Mouse (Mus musculus) small intestine, adult 2 months (tissue): Measurements from ENCODE around the gene Nthl1. TPM values are rescaled to one million over a fixed set of nuclear protein-coding genes. Genes with fewer than 3 reads are reported as not detected.

Source experiments
- H3K27ac ChIP-seq: fragments of 200-500 bp; 2 replicates; pipeline ENCODE4 v1.5.1; 2012; ENCODE audit warnings: low read depth, low read length, control low read depth, inconsistent platforms; ENCODE audit not compliant: insufficient read depth
- H3K27me3 ChIP-seq: fragments of 200-500 bp; 2 replicates; pipeline ENCODE4 v1.6.1; 2012; ENCODE audit warnings: mild to moderate bottlenecking, moderate library complexity, low read length, inconsistent platforms; ENCODE audit not compliant: control insufficient read depth, insufficient read depth
- H3K36me3 ChIP-seq: fragments of 200-500 bp; 2 replicates; pipeline ENCODE4 v1.6.1; 2012; ENCODE audit warnings: mild to moderate bottlenecking, low read length, control low read depth, inconsistent platforms; ENCODE audit not compliant: control insufficient read depth, insufficient read depth
- H3K4me1 ChIP-seq: fragments of 200-500 bp; 2 replicates; pipeline ENCODE4 v1.6.1; 2012; ENCODE audit warnings: low read length, inconsistent platforms, mixed read lengths; ENCODE audit not compliant: control insufficient read depth, insufficient read depth, insufficient read length
- H3K4me3 ChIP-seq: fragments of 200-500 bp; 2 replicates; pipeline ENCODE4 v1.5.1; 2012; ENCODE audit warnings: low read depth, mild to moderate bottlenecking, control low read depth, inconsistent platforms, low read length, moderate library complexity
- CTCF ChIP-seq: fragments of 200-500 bp; IDR thresholded peaks from 2 replicates; pipeline ENCODE4 v1.5.1; 2012; ENCODE audit warnings: low read depth, mild to moderate bottlenecking, control low read depth, inconsistent platforms, low read length, moderate library complexity, mixed read lengths; ENCODE audit not compliant: insufficient replicate concordance, insufficient read length; ENCODE audit errors: extremely low read depth
- POLR2A ChIP-seq: fragments of 200-500 bp; IDR thresholded peaks from 2 replicates; pipeline ENCODE4 v1.6.1; 2012; ENCODE audit warnings: low read depth, mild to moderate bottlenecking, control low read depth, inconsistent platforms, low read length, moderate library complexity
- WGBS: fragments of 180-500 bp; shearing (Covaris S2); methylation state at CpG from one replicate; pipeline ENCODE4 v1.1.7; 2018; 5-methylcytosine and 5-hydroxymethylcytosine counted together
- polyA plus RNA-seq: library from polyadenylated mRNA; depleted of rRNA; stranded (reverse); fragments of >200 nt; gene quantifications from 2 replicates; pipeline ENCODE4 v1.2.3, GENCODE M21; 2012

Nthl1 gene
- polyA plus RNA-seq, 1 experiment = 7.2 TPM

- H3K27me3 ChIP-seq = no peaks in the 10 kb centered on the region
- H3K27ac ChIP-seq = peak overlapping the region; percentile 85
- WGBS = 57% methylated on average over 7 of the region's 7 CpGs
- 0 out of 2 replicates have a peak, but pooled peaks cover 1% of the 10 kb centered on the region for H3K36me3 ChIP-seq
- H3K4me1 ChIP-seq = peaks cover 2% of the 10 kb centered on the region; the same call in 1 of the 2 replicates
- TF ChIP-seq POLR2A (no peak), CTCF (no peak)
- H3K4me3 ChIP-seq = peak overlapping the region; percentile 33
These were observed 11.7 kb downstream of the Nthl1 start for GRCm38 (mm10) chr17:24644030-24644715.

- WGBS = 82% methylated on average over 9 of the region's 9 CpGs
- H3K27me3 ChIP-seq = peaks cover 6% of the 10 kb centered on the region
- 0 out of 2 replicates have a peak, but pooled peaks cover 1% of the 10 kb centered on the region for H3K36me3 ChIP-seq
- TF ChIP-seq POLR2A = no peak
- H3K4me1 ChIP-seq = peaks cover 8% of the 10 kb centered on the region; the same call in 1 of the 2 replicates
- peak overlapping the region; percentile 85 for H3K27ac ChIP-seq
- H3K4me3 ChIP-seq = peak overlapping the region; percentile 33
These were observed 12.6 kb downstream of the Nthl1 start for GRCm38 (mm10) chr17:24644875-24645721.

GRCm38 (mm10) chr17:24645916-24646315 is 13.4 kb downstream of the Nthl1 start:
- Histone ChIP-seq H3K27ac (peak overlapping the region; percentile 85), H3K4me1 (peaks cover 8% of the 10 kb centered on the region; the same call in 1 of the 2 replicates), H3K36me3 (0 out of 2 replicates have a peak, but pooled peaks cover 1% of the 10 kb centered on the region), H3K27me3 (peaks cover 11% of the 10 kb centered on the region), H3K4me3 (no peak overlapping the region)
- WGBS = 82% methylated on average over 3 of the region's 3 CpGs
- TF ChIP-seq POLR2A = no peak
- no peak for TF ChIP-seq CTCF

- TF ChIP-seq CTCF (no peak), POLR2A (no peak)
- Histone ChIP-seq H3K27me3 (peaks cover 11% of the 10 kb centered on the region), H3K36me3 (0 out of 2 replicates have a peak, but pooled peaks cover 1% of the 10 kb centered on the region), H3K27ac (0 out of 2 replicates have a peak overlapping the region, but pooled peaks have one; percentile 16), H3K4me3 (no peak overlapping the region), H3K4me1 (peaks cover 8% of the 10 kb centered on the region; the same call in 1 of the 2 replicates)
- 83% methylated on average over 4 of the region's 4 CpGs for WGBS
These were observed 13.9 kb downstream of the Nthl1 start for GRCm38 (mm10) chr17:24646381-24646780.

GRCm38 (mm10) chr17:24647493-24647892 is 15.0 kb downstream of the Nthl1 start:
- 88% methylated on average over 11 of the region's 11 CpGs for WGBS
- no peak overlapping the region for H3K27ac ChIP-seq
- peaks cover 11% of the 10 kb centered on the region for H3K27me3 ChIP-seq
- no peaks in the 10 kb centered on the region for H3K36me3 ChIP-seq
- TF ChIP-seq CTCF = no peak
- no peak for TF ChIP-seq POLR2A
- H3K4me1 ChIP-seq = peaks cover 8% of the 10 kb centered on the region; the same call in 1 of the 2 replicates
- peak overlapping the region; percentile 47 for H3K4me3 ChIP-seq

DNA sequence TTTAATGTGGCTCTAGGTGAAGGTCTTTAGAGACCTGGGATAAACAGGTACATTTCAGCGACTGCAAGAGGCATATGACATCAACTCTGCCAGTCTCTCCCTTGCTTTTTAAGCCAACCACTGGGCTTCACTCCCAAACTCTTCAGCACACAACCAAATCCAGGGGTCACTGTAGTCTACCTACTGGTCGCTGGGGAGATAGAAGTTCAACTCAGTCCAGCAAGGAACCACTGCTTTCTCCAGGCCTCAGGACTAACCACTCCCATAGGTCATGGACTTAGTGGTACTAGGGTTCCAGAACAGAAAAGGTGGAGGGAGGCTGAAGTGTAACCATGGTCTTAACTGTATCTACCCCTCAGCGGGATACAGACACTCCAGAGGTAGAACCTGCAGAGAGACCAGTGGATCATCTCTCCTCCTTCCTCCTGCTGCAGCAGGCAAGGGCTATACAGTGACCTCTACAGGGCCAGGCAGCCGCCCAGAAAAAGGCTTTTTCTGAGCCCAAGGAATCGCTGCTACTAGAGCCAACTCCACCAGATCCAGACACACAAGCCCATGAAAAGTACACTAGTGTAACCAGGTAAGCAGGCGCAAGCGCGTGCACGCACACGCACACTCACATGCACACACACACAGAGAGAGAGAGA is 16.4 kb downstream of the Nthl1 start:
- Histone ChIP-seq H3K4me1 (peaks cover 8% of the 10 kb centered on the region; the same call in 1 of the 2 replicates), H3K27me3 (peaks cover 11% of the 10 kb centered on the region), H3K36me3 (no peaks in the 10 kb centered on the region), H3K27ac (no peak overlapping the region), H3K4me3 (peak overlapping the region; percentile 94)
- WGBS = 80% methylated on average over 10 of the region's 10 CpGs
- TF ChIP-seq POLR2A = no peak
- no peak for TF ChIP-seq CTCF
